Mouse (Mus musculus) granulocyte monocyte progenitor cell, adult 5-6 weeks (primary cell): ENCODE data around the gene Nfic. TPM values are rescaled to one million over a fixed set of nuclear protein-coding genes. Genes with fewer than 3 reads are reported as not detected.
A peak's percentile ranks its signal among the peaks of the same experiment; 100 is the strongest.

Experiments
- ATAC-seq: replicated peaks from 2 replicates; pipeline ENCODE4 v1.8.0; 2016; ENCODE audit warnings: mild to moderate bottlenecking, moderate TSS enrichment, inconsistent platforms; ENCODE audit not compliant: poor library complexity, severe bottlenecking
- total RNA-seq, 2 experiments: library from RNA; stranded (forward) in 1 of 2; stranded (reverse) in 1 of 2; fragments of 200-712, 200-1000 nt in 1 of 2; fragments of >200 nt in 1 of 2; fragmentation: Nextera tagmentation in 1 of 2; gene quantifications; 2 replicates each; pipeline ENCODE4 v1.2.3; 2014 to 2017

The Nfic gene
- total RNA-seq, 2 experiments from 2014 or later, result 5.3 to 39.6 TPM

GRCm38 (mm10) chr10:81408871-81409291 is 46.6 kb downstream of the Nfic start:
- peak; percentile 62 for ATAC-seq

DNA sequence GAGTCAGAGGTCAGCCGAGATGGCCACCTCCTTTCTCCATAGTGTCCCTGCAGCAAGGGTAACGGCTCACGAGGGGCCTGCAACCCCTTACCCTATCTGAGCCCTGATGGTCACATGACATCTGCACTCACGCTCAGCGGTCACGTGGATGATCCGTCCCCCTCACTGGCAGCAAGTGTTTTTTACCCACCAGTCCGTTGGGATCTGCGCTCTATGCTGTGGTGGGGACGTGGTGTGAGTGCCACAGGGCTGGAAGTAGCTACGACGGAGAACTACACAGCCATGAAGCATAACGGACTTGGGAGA is 47.1 kb downstream of the Nfic start:
- no peak for ATAC-seq

DNA sequence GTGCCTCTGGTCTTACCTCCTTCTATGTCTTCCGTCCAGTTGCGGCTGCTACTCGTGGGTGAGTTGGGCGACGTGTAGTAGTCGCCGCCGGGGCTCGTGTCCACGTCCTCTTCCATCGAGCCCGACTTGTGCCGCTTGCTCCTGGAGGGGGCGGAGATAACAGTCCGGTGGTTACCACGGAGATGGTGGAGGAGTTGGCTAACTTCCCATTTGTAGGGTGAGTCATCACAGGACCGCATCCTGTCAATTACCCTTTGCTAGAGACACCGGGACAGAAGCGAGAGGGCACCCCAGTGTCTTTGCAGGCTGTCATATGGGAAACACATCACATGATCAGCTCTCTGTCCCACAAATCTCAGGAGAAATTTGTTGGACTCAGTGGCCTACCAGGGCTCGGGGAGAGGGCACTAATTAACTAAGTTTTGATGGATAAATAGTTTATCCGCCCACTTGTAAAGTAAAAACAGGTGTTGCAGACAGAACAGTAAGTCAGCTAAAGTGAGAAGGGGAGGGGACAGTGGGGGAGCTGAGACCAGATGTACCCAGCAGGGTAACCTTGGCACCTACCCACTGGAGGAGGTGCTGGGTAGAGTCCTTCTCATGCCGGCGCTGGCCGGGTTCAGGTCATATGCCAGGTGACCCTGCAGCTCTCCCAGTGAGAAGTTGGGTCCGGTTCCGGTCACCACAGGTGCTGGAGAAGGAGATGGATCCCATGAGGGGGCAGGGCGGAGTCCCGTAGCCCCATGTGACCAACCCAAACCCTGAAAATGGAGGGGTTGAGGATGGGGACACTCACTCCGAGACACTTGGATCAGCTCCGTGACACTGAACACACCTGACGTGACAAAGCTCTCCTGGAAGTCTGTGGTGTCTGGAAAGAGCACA is 47.7 kb downstream of the Nfic start:
- peak; percentile 69 for ATAC-seq

- no peak for ATAC-seq
These were observed 48.7 kb downstream of the Nfic start for GRCm38 (mm10) chr10:81406504-81407440.

- no peak for ATAC-seq
These were observed 49.7 kb downstream of the Nfic start for GRCm38 (mm10) chr10:81405588-81406201.

DNA sequence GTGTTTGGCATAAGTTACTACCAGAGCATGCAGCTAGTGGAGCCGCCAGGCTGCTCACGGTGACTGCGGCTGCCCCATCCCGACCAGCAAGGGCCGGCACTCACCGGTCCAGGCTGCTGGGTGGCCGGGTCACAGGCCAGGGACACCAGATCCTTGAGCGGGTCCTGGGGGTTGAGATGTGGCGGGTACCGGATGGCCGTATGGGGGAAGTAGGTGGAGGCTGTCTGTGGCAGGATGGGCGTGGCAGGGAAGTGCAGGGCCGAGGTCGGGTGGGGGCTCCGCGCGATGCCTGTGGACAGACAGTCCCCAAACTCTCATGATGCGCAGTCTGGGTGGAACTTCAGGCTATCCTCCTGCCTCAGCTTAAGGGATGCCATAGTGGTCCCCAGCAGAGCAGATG is 50.7 kb downstream of the Nfic start:
- peak; percentile 38 for ATAC-seq

DNA sequence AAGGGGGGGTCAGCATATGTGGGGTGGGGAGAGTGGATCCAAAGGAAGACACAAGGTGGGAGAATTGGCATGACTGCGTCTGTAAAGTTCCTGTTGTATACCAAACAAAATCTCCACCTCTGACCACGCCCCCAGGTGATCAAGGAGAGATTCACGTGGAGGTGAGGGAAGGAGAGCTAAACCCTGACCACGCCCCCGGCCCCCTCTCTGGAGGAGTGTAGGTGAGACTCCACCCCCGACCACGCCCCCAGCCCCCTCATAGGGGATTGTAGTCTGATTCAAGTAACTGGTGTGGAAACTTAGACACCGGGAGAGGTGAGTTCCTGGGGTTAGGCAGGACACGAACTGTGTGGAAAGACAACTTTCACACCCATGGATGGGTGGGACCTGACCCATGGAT is 51.4 kb downstream of the Nfic start:
- no peak for ATAC-seq

GRCm38 (mm10) chr10:81403511-81403910 is 51.9 kb downstream of the Nfic start:
- ATAC-seq, result no peak

- ATAC-seq, result no peak
These were observed 53.1 kb downstream of the Nfic start for GRCm38 (mm10) chr10:81402227-81402765.

GRCm38 (mm10) chr10:81401521-81402226 is 53.8 kb downstream of the Nfic start:
- ATAC-seq, result no peak

- ATAC-seq, result no peak
These were observed 54.3 kb downstream of the Nfic start for GRCm38 (mm10) chr10:81401205-81401520.

DNA sequence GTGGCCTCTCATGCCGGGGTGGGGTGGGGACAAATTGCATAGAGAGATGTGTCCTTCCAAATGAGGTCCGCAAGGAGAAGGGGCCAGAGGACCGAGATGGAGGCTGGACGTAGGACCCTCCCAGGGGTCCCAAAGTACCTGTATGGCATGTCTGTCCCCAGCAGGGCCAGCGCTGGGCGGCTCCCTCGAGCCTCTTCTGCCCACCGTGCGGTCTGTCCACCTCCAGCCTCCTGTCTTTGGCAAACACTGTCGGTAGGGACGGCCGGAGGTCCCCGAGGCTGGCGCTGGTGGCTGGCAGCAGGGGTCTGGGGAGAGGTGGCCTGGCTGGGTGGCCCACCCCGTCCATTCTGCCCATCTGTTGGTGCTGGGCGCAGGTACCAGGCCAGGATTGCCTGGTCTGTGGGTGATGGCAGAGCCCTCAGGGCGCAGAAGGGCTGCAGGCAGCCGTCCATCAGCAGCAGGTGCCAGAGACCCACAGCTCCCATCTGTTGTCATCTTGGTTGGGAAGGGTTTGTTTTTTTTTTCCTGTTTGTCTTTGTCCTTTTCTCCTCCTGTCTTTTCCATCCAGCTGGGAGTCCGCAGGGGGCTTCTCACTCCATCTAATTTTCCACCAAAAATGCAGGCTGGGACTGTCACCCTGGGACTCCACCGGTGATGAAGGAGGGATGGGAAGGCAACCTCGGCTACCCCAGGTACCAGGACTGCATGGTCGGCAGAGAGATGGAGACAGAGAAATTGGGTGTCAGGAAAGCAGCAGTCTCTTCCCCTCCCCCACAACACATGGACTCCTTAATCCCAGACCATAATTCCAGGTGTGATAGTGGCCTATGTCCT is 54.8 kb downstream of the Nfic start:
- ATAC-seq, result no peak

GRCm38 (mm10) chr10:81399798-81400308 is 55.6 kb downstream of the Nfic start:
- no peak for ATAC-seq

- no peak for ATAC-seq
These were observed 56.1 kb downstream of the Nfic start for GRCm38 (mm10) chr10:81399296-81399695.

GRCm38 (mm10) chr10:81396749-81397148 is 58.7 kb downstream of the Nfic start:
- no peak for ATAC-seq

DNA sequence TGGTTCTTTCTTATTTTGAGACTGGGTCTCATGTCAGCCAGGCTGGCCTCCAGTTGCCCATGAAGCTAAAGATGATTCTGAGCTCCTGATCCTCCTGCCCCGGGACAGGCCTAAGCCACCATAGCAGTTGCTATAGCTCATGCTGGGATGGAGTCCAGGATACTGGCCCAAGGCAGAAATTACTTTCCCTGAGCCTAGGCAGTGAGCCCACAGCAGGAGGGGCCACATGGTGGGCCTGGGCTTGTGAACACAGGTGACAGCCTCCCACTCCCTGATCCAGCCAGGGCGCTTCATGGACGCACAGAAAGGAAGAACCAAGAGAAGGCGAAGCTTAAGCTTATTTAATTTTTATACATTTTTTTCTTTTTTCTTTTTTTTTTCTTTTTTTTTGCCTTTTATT is 59.6 kb downstream of the Nfic start:
- ATAC-seq, result no peak

DNA sequence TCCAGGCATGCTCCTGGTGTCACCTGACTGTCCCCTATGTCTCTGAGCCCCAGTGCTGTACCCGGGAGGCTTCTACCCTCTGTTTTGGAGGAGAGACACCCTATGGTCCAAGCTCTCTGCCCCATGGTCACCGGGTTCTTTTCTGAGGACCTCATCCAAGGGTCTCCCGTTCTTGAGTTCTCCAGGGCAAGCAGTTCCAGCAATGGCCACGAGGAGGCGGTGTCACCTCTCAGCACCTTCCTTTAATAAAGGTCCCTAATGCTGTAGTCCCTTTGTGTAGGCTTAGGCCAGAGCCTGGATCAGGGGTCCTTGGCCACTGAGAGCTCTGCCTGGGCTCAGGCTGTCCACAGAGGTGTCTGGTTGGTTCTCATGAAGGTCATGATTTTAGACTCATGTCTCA is 60.3 kb downstream of the Nfic start:
- ATAC-seq, result peak; percentile 60

DNA sequence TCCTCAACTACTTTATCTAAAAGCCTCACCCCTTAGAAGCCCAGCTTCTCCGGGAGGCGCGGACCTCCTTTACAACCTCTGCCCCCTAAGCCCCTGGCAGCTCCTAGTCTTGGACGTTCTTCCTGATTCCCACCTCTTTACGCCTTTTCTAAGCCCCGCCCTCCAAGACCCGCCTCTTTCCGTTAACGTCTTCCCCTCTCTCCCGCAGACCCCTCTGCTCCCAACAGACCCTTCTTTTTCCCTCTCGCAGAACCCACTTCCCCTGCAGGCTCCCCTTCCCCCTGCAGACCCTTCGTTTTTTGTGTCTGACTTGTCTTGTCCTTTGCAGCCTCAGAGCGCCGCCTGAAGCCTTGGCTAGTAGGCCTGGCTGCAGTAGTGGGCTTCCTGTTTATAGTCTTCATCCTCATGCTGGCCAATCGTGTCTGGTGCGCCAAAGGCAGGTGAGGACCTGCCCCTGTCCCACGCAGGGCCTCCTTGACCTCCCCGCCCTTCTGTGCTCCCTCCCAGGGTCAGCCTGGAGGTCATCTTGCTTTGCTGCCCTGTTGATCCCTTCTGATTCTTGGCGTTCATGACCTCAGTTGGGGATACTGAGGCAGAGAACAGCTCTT is 61.9 kb downstream of the Nfic start:
- ATAC-seq, result peak; percentile 50

GRCm38 (mm10) chr10:81392781-81393185 is 62.7 kb downstream of the Nfic start, which contains the start of gene Smim24:
Gene Smim24, plus strand, starts transcription at chr10:81393051.
- no peak for ATAC-seq
